Mouse (Mus musculus): ENCODE measurements around the gene Ssu2.

Gene Ssu2

GRCm38 (mm10) chr6:112350452-112350851 lies 37.4 kb downstream of the Ssu2 start:
- no peak for DNase-seq (ENCODE audit: low read depth)

GRCm38 (mm10) chr6:112339016-112339415 lies 48.8 kb downstream of the Ssu2 start:
- DNase-seq (ENCODE audit: low read depth), result no peak

- no peak for DNase-seq (ENCODE audit: low read depth)
These were observed 50.2 kb downstream of the Ssu2 start for GRCm38 (mm10) chr6:112337667-112338066.

GRCm38 (mm10) chr6:112333930-112334329 lies 53.9 kb downstream of the Ssu2 start:
- no peak for DNase-seq (ENCODE audit: low read depth)

DNA sequence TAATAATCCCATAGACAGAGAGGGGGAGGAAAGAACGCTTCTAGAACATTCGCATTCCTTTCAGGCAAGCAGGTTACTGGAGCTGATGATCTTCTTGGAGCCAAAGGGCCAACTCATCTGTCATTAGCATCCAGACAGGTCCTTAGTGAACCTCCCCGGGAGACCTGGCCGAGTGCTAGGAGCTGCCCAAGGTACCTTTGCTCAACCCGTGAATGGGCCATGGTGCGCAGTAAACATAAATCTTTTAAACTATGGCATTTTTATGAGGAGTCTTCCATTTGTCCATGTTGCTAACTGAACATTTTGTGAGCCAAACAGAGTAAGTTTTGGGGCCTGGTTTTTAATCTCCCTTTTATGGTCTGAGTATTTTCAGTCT lies 56.6 kb downstream of the Ssu2 start:
- no peak for DNase-seq (ENCODE audit: low read depth)

- no peak for DNase-seq (ENCODE audit: low read depth)
These were observed 57.2 kb downstream of the Ssu2 start for GRCm38 (mm10) chr6:112330520-112331222.

GRCm38 (mm10) chr6:112327793-112328192 lies 60.0 kb downstream of the Ssu2 start:
- no peak for DNase-seq (ENCODE audit: low read depth)

DNA sequence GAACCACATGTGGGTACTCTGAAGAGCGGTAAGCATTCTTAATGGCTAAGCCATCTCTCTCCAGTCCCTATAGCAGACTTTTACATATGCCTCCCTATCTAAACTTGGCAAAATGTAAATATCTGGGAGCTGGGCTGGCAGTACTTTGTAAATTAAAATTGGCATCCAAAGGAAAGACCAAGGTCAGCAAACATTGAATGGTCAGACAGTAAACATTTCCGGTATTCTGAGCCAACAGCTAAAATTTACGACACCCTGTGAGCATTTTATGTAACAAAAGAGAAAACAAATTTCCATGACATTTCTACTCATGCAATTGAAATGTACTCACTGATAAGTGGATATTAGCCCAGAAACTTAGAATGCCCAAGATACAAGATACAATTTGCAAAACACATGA lies 62.6 kb downstream of the Ssu2 start:
- DNase-seq (ENCODE audit: low read depth), result no peak

GRCm38 (mm10) chr6:112322916-112323315 lies 64.9 kb downstream of the Ssu2 start:
- DNase-seq (ENCODE audit: low read depth), result no peak

- DNase-seq (ENCODE audit: low read depth), result peak; percentile 45
These were observed 67.1 kb downstream of the Ssu2 start for GRCm38 (mm10) chr6:112320679-112321078.

- DNase-seq (ENCODE audit: low read depth), result no peak
These were observed 68.4 kb downstream of the Ssu2 start for GRCm38 (mm10) chr6:112319449-112319848.

- no peak for DNase-seq (ENCODE audit: low read depth)
These were observed 76.4 kb downstream of the Ssu2 start for GRCm38 (mm10) chr6:112311385-112311784.

GRCm38 (mm10) chr6:112309330-112309938 lies 78.4 kb downstream of the Ssu2 start:
- no peak for DNase-seq (ENCODE audit: low read depth)

Measured in NIH3T3 (cell line).